Mouse (Mus musculus) bone marrow, adult 2 months (tissue): Measurements from ENCODE around the gene Wbp1l. TPM values are rescaled to one million over a fixed set of nuclear protein-coding genes. Genes with fewer than 3 reads are reported as not detected.

Source experiments
- H3K27ac ChIP-seq: fragments of 200-500 bp; 2 replicates; pipeline ENCODE4 v1.5.1; 2012; ENCODE audit warnings: low read depth, mild to moderate bottlenecking, control low read depth, inconsistent platforms, low read length; ENCODE audit not compliant: control insufficient read depth, poor library complexity, insufficient read depth
- H3K4me1 ChIP-seq: fragments of 200-500 bp; 2 replicates; pipeline ENCODE4 v1.6.1; 2011; ENCODE audit warnings: low read length; ENCODE audit not compliant: control insufficient read depth, insufficient read depth
- H3K4me3 ChIP-seq: fragments of 200-500 bp; replicated peaks from 2 replicates; pipeline ENCODE3; 2011; ENCODE audit warnings: mild to moderate bottlenecking, low read depth, low read length, control low read depth; ENCODE audit not compliant: control insufficient read depth
- CTCF ChIP-seq: fragments of 200-500 bp; IDR thresholded peaks from 2 replicates; pipeline ENCODE4 v1.5.1; 2011; ENCODE audit warnings: low read length, control low read depth; ENCODE audit not compliant: control insufficient read depth, insufficient read depth
- POLR2A ChIP-seq: fragments of 200-500 bp; IDR thresholded peaks from 2 replicates; pipeline ENCODE4 v1.6.1; 2011; ENCODE audit warnings: low read depth, mild to moderate bottlenecking, control low read depth, low read length, borderline replicate concordance; ENCODE audit not compliant: control insufficient read depth
- WGBS: fragments of 180-500 bp; shearing (Covaris S2); methylation state at CpG from one replicate; pipeline ENCODE4 v1.1.7; 2018; 5-methylcytosine and 5-hydroxymethylcytosine counted together
- polyA plus RNA-seq: library from polyadenylated mRNA; stranded (reverse); fragments of >200 nt; gene quantifications from 2 replicates; pipeline ENCODE4 v1.2.4, GENCODE M21; 2011; ENCODE audit warnings: low replicate concordance; ENCODE audit not compliant: missing spikeins, insufficient read depth, insufficient read length

Wbp1l gene
- polyA plus RNA-seq, 1 experiment: 29.3 TPM

DNA sequence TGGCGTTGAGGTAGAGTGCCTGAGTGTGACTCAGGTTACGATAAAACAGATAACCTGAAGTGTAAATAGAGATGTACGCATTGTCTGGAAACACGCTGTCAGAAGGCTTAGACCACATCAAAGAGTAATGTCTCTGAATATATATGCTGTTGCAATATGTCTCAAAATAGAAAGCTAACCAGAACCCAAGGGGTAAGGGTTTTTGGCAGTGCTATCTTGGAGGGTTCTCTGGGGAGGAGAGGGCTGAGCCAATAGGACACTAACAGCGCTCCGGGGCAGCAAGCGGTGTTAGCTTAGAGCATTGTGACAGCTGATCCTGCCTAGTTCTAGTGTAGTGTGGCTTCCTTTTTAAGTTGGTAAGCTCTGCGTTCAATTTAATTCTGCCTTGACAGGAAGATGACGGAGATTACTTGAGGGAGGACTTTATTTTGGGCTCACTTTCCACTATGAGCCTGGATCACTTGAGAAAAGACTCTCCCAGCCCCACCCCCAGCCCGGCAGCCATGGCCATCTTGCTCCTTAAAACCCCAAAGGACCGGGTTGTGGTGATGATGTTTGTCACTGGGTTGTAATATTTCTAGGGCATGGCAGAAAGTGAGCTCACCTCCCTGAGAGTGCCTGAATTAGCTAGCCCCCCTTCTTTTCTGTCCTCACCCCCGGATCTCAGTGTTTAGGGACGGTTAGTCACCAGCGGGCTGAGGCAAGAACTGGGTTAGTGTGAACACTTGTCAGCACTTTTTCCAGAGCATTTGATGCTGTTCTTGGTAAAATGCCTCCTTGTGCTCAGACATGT lies 21.3 kb downstream of the Wbp1l start:
- Histone ChIP-seq H3K4me3 (no peak overlapping the region), H3K27ac (no peak overlapping the region), H3K4me1 (peaks cover 12% of the 10 kb centered on the region)
- no peak for TF ChIP-seq POLR2A
- TF ChIP-seq CTCF: no peak
- 67% methylated on average over 14 of the region's 14 CpGs for WGBS

DNA sequence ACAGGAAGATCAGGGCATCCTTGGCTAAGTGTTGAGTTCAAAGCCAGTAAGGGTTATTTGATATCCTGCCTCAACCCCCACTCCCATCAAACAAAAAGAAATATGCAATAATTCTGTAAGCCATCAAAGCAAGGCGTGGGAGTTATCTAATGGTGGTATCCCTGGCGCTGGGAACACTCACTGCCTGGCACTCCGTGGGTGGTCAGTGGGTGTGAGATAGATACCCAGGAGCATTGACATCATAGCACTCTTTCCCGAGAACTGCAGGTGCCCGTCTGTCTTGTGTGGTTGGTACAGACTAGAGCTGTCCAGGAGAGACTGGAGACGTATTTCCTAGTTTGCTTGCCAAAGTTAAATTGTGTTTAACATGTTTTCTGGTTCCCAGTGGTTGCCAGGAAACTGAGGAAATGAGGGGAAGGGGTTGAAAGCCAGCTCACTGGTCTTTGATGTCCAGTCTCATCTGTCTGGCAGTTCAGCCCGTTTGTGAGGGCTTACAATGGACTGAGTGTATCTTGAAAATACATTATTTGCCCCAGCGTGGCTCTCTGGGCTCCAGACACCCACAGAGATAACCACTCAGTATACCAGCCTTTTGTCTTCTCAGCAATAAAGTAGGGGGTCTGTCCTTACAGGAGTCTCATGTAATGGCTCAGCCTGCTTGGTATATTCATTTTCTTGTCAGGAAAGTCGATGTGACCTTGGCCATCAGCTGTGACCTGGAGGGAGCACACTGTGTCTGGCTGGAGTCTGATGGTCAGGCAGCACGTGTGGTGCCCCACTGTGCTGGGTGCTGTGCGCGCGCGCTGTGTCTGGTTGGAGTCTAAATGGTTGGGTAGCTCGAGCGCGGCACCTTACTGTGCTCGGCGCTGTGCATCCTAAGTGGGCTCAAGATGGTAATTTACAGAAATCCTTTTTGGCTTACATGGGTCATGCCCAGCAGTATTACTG lies 22.6 kb downstream of the Wbp1l start:
- TF ChIP-seq POLR2A (no peak), CTCF (no peak)
- WGBS: 85% methylated on average over 19 of the region's 19 CpGs
- Histone ChIP-seq H3K4me1 (peaks cover 10% of the 10 kb centered on the region), H3K4me3 (no peak overlapping the region), H3K27ac (no peak overlapping the region)

DNA sequence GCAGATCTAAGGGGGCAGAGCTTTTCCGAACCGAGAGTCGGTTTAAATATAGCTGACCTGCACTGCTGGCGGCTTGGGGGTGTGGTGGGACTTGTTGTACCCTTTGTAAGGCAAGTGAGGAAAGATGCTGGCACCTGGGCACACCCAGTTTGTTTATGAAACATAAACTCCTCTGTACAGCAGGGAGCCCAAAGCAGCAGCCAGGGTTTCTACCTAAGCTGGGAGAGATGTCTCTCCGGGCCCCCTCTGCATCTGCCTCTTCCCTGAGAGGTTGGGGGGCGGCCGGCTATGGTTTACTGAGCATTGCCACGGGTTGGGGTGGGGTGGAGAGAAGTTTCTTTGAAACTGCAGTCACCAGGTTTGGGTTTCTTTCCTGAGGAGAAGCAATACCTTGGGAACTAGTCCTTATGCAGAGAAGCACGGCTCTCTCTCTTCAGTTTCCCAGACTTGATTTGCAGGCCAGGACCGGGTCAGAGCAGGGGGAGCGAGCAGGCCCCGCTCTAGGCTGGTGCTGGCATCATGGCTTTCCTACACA lies 23.8 kb downstream of the Wbp1l start:
- WGBS: 77% methylated on average over 12 of the region's 12 CpGs
- TF ChIP-seq POLR2A (no peak), CTCF (no peak)
- peaks cover 8% of the 10 kb centered on the region for H3K4me1 ChIP-seq
- no peak overlapping the region for H3K4me3 ChIP-seq
- H3K27ac ChIP-seq: no peak overlapping the region

DNA sequence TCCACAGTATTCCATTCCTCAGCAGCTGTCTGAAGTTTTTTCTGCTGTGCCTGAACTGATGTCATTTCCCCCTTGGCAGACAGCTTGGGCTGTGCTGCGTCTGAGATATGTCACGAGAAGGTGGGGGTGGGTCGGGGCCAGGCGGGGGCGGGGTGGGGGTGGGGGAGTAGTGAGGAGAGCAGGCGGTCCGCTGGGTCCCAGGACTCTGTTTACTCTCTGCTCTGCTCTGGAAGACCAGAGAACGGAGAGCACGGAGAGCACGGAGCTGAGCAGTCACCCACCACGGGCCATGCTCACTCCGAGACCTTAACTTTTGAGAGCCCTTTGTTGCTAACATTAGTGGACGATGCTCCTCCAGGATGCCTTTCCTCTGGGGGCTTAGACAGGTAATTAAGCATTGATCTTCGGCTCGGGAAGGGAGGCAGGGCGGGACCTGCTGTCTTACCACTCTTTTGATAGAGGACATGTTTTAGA lies 24.3 kb downstream of the Wbp1l start:
- Histone ChIP-seq H3K27ac (no peak overlapping the region), H3K4me1 (peaks cover 5% of the 10 kb centered on the region), H3K4me3 (no peak overlapping the region)
- TF ChIP-seq POLR2A: no peak
- no peak for TF ChIP-seq CTCF
- 68% methylated on average over 16 of the region's 16 CpGs for WGBS

DNA sequence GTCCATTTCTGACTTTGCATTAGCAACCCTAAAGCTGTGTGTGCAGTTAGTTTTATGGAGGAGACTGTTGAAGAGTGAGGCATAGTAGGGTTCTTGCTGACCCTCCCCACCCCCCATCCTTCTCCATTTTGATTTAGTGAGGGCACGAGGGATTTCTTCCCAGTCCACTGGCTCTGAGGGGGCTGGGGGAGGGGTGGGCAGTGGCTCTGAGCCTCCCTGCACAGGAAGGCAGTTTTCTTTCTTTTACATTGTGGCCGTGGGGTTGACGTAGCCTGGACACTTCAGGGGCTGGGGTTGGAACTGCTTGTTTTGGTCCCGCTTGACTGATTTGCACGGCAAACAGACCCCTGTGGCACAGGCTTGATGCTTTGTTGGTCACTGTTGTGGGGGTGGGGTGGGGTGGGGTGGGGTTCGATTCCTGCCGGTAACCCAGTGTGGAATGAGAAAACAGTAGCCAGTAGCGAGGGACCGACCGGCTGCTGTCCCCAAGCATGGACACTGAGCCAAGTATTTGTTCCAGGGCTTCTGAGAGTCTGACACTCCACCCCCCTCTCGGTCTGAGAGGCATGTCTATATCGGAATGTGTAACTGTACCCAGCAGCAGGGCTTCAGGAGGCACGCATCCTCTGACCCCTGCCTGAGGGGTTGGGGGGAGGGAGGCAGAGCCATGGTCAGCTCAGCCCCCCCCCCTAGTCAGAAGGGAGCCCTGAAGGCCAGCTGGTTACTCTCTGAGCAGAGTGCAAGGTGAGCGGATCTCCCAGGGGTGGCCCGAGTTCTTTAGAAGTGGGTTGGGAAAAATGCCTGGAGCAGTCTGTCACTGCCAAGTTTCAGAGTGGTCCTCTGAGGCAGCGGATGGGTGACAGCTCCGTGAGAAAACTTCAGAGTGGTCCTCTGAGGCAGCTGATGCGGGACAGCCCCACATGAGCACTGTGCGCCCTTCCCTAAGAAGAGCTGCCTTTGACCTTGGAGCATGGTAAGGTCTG lies 25.2 kb downstream of the Wbp1l start:
- no peak for TF ChIP-seq POLR2A
- TF ChIP-seq CTCF: no peak
- WGBS: 85% methylated on average over 19 of the region's 19 CpGs
- Histone ChIP-seq H3K27ac (no peak overlapping the region), H3K4me3 (no peak overlapping the region), H3K4me1 (peaks cover 1% of the 10 kb centered on the region)

DNA sequence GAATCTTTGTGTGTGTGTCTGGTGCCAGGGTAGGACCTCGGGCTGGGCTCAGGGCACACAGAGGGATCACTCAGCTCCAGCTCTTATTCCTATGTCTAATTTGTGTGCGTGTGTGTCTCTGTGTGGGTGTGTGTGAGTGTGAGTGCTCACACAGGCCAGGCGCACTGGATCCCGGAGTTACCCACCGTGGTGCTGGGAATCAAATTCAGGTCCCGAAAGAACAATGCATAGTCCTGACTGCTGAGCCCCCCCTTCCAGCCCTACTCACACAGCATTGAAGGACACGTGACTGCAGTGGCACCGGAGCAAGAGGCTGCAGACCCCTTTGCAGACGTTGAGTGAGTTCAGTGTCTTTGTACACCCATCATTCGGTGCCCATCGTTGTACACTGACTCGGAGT lies 26.1 kb downstream of the Wbp1l start:
- no peak overlapping the region for H3K4me3 ChIP-seq
- H3K27ac ChIP-seq: no peak overlapping the region
- no peaks in the 10 kb centered on the region; the same call in 1 of the 2 replicates for H3K4me1 ChIP-seq
- 91% methylated on average over 12 of the region's 12 CpGs for WGBS
- TF ChIP-seq POLR2A: no peak
- TF ChIP-seq CTCF: no peak

DNA sequence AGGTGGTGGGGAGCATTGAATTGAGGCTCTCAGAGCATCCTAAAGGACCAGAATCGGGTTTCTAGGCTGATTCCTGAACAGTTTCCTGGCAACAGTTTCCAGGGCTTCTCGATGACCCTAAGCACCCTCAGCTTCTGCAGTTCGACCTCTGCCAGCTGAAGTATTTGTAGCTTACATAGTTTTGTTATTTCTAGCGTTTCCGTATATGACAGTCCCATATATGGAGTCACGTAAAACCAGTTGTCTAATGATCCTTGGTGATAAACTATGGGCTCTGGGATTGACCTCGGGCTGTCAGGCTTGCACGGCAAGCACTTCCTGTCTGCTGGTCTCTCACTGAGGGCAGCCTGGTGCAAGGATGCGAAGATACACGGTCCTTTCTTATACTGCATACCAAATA lies 26.6 kb downstream of the Wbp1l start:
- no peak for TF ChIP-seq POLR2A
- no peak for TF ChIP-seq CTCF
- H3K4me3 ChIP-seq: no peak overlapping the region
- WGBS: 77% methylated on average over 10 of the region's 10 CpGs
- H3K4me1 ChIP-seq: no peaks in the 10 kb centered on the region; the same call in 1 of the 2 replicates
- no peak overlapping the region for H3K27ac ChIP-seq
